Mouse (Mus musculus) gastrocnemius, adult 2 months (tissue): Measurements from ENCODE around the gene 4922502D21Rik. TPM values are rescaled to one million over a fixed set of nuclear protein-coding genes. Genes with fewer than 3 reads are reported as not detected.

Source experiments
- DNase-seq: peaks from one replicate; pipeline ENCODE4 v3.0.0; 2022
- H3K27ac ChIP-seq: fragments of 200-600 bp; 2 replicates; pipeline ENCODE4 v1.8.1; 2022; ENCODE audit warnings: mild to moderate bottlenecking
- H3K4me3 ChIP-seq: fragments of 200-600 bp; 2 replicates; pipeline ENCODE4 v1.8.1; 2022; ENCODE audit warnings: mild to moderate bottlenecking, moderate library complexity
- CTCF ChIP-seq: fragments of 200-600 bp; IDR thresholded peaks from 2 replicates; pipeline ENCODE4 v1.8.1; 2022; ENCODE audit warnings: antibody characterized with exemption, mild to moderate bottlenecking, moderate library complexity
- intact Hi-C: fragments of 180-260 bp; cut with DNase I; formaldehyde crosslinking; loops from one replicate; pipeline ENCODE4 v1.15.1; 2025
- total RNA-seq, 2 experiments: library from RNA; stranded (reverse); gene quantifications; 2 replicates each; pipeline ENCODE4 v1.2.3; 2021

The 4922502D21Rik gene
- total RNA-seq, 2 experiments from 2014 or later = not detected

GRCm38 (mm10) chr6:129283271-129283670 is 48.3 kb downstream of the 4922502D21Rik start:
- intact Hi-C loops = no loop called here
- DNase-seq = no peak
- TF ChIP-seq CTCF = no peak
- Histone ChIP-seq H3K4me3 (no peak overlapping the region), H3K27ac (no peak overlapping the region)

- no peak for DNase-seq
- Histone ChIP-seq H3K4me3 (no peak overlapping the region), H3K27ac (no peak overlapping the region)
- TF ChIP-seq CTCF = no peak
- intact Hi-C loops = no loop called here
Measured at GRCm38 (mm10) chr6:129276483-129276882, 55.1 kb downstream of the 4922502D21Rik start.

DNA sequence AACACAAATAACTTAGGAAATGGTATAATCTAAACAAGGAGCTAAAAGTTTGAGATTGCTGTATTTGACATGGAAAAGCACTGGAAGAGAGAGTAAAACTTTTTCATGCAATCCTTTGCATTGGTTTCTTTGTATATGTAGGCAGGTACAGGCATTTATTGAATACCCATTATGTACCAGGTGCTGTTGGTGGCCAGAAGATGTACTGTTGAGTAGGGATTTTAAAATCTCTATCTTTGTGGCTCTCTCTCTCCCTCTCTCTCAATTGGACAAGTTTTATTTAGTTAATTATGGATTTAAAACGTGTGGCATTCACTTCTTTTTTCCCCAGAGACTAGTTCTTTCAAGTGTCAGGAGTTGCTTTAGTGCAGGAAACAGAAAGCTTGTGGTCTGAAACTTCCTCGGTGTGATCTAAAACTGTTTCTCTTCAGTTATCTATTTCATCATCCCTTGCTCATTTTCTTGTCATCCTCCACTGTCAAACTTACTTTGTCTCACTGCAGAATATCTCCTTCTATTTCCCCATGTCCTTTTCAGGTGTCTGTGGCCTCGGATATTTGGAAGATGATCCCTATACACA is 55.9 kb downstream of the 4922502D21Rik start:
- intact Hi-C loops = no loop called here
- DNase-seq = no peak

GRCm38 (mm10) chr6:129275220-129275619 is 56.4 kb downstream of the 4922502D21Rik start, which contains the start of gene Cd69:
Gene Cd69, minus strand, starts transcription at chr6:129275436.
- no peak for DNase-seq
- Histone ChIP-seq H3K27ac (no peak within 1 kb of the TSS), H3K4me3 (no peak within 1 kb of the TSS)
- TF ChIP-seq CTCF = no peak
- intact Hi-C loops = no loop called here

More for the DNA sequence above, 55.9 kb downstream of the 4922502D21Rik start:
- Histone ChIP-seq H3K27ac (no peak overlapping the region), H3K4me3 (no peak overlapping the region)
- TF ChIP-seq CTCF = no peak

DNA sequence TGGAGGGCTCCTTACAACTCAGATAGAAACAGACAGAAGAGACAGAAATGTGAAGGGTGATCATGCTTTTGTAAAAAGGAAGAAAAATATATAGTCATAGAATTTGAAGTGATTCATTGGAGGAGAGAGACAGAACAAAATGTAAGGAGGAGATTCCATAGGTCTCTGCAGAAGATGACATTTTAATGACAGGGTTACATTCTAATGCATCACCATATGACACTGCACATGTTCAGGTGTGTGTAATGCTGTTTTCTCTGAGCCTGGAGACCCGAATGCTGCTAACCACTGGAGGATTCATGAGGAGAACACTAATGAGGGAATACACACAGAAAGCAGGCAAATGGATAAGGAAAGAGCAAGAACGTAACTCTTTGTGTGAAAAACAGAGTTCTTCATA is 57.1 kb downstream of the 4922502D21Rik start:
- no peak for DNase-seq
- no peak for TF ChIP-seq CTCF
- Histone ChIP-seq H3K27ac (no peak overlapping the region), H3K4me3 (no peak overlapping the region)
- intact Hi-C loops = no loop called here

GRCm38 (mm10) chr6:129273662-129274061 is 57.9 kb downstream of the 4922502D21Rik start:
- Histone ChIP-seq H3K4me3 (no peak overlapping the region), H3K27ac (no peak overlapping the region)
- no peak for TF ChIP-seq CTCF
- DNase-seq = no peak
- intact Hi-C loops = no loop called here

Other genes starting within 250 kb of the 4922502D21Rik start
- under 1 TPM; 0.11 to 0.23 TPM for gene Clec2e, start 230.9 kb downstream of the 4922502D21Rik start, total RNA-seq
- gene Clec2d, start 151.2 kb downstream of the 4922502D21Rik start, total RNA-seq = 100 to 1,000 TPM in 1 of 2 experiments, 10 to 100 TPM in 1; 73.7 to 109 TPM
- not detected for gene Cd69, start 56.4 kb downstream of the 4922502D21Rik start, total RNA-seq
- under 1 TPM in 1 of 2 experiments, not detected in 1; 0.14 TPM for gene Clec12a, start 10.9 kb upstream of the 4922502D21Rik start, total RNA-seq
- not detected for gene Clec12b, start 54.1 kb upstream of the 4922502D21Rik start, total RNA-seq
- under 1 TPM in 1 of 2 experiments, not detected in 1; 0.42 TPM for gene Clec1b, start 65.5 kb upstream of the 4922502D21Rik start, total RNA-seq
- not detected for gene Clec9a, start 77.1 kb upstream of the 4922502D21Rik start, total RNA-seq
- 1 to 10 TPM; 1.8 to 3.0 TPM for gene Clec1a, start 120.2 kb upstream of the 4922502D21Rik start, total RNA-seq
- gene Olr1, start 175.4 kb upstream of the 4922502D21Rik start, total RNA-seq = not detected
- gene Tmem52b, start 180.8 kb upstream of the 4922502D21Rik start, total RNA-seq = not detected
- gene Gabarapl1, start 201.4 kb upstream of the 4922502D21Rik start, total RNA-seq = 10 to 100 TPM; 64.0 to 81.6 TPM
- not detected for gene Klre1, start 246.1 kb upstream of the 4922502D21Rik start, total RNA-seq